Mouse (Mus musculus): Measurements from ENCODE around the gene H2-K1.

DNA sequence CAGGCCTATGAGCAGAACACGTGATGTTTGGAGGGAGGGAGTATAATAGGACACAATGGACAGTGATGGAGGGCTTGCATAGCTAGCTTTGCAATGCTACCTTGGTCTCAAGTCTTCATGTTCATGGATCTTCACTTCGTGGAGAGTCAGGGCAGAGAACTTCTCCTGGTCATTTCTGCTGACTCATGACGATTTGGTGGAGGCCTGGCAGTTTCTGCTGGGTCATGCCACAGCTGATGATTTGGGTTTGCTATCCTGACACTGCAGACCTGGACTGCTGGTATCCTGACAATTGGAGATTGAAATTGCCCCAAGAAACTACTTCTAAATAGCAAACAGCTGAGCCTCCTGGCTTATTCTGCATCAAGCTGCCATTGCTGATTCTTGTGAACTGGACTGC lies 26.6 kb downstream of the H2-K1 start:
- TF ChIP-seq CTCF (IDR thresholded peaks at IDR 0.05; ENCODE audit: extremely low read depth, insufficient read depth, insufficient read length, insufficient replicate concordance) (no peak), POLR2A (IDR thresholded peaks at IDR 0.05; ENCODE audit: low read depth, low read length) (no peak)

All from spleen, adult 2 months (tissue).